Mouse (Mus musculus) layer of hippocampus, adult 9-10 months (tissue): ENCODE data around the gene Hoxa10.

Source experiments
- DNase-seq: peaks from one replicate; pipeline ENCODE4 v3.0.0; 2022; ENCODE audit warnings: low spot score

The Hoxa10 gene

GRCm38 (mm10) chr6:52240389-52241000 lies at the start of gene Hoxa10:
Gene Hoxa10 (minus strand): TSS chr6:52240854.
- no peak for DNase-seq

- DNase-seq: no peak
Measured at GRCm38 (mm10) chr6:52290186-52290585, 49.5 kb upstream of the Hoxa10 start.

GRCm38 (mm10) chr6:52283896-52284295 lies 43.2 kb upstream of the Hoxa10 start:
- DNase-seq: no peak

GRCm38 (mm10) chr6:52281084-52281483 lies 40.4 kb upstream of the Hoxa10 start:
- DNase-seq: no peak

- no peak for DNase-seq
Measured at GRCm38 (mm10) chr6:52276920-52277319, 36.3 kb upstream of the Hoxa10 start.

GRCm38 (mm10) chr6:52276382-52276781 lies 35.7 kb upstream of the Hoxa10 start:
- no peak for DNase-seq

GRCm38 (mm10) chr6:52275563-52276280 lies 35.1 kb upstream of the Hoxa10 start:
- DNase-seq: no peak

- DNase-seq: no peak
Measured at GRCm38 (mm10) chr6:52274576-52274975, 33.9 kb upstream of the Hoxa10 start.

GRCm38 (mm10) chr6:52273656-52274280 lies 33.1 kb upstream of the Hoxa10 start:
- DNase-seq: no peak

GRCm38 (mm10) chr6:52272766-52273655 lies 32.4 kb upstream of the Hoxa10 start:
- DNase-seq: no peak

GRCm38 (mm10) chr6:52270494-52271480 lies 30.1 kb upstream of the Hoxa10 start:
- DNase-seq: peak; percentile 44

- no peak for DNase-seq
Measured at GRCm38 (mm10) chr6:52268756-52269155, 28.1 kb upstream of the Hoxa10 start.

GRCm38 (mm10) chr6:52268341-52268740 lies 27.7 kb upstream of the Hoxa10 start:
- no peak for DNase-seq

GRCm38 (mm10) chr6:52267691-52268090 lies 27.0 kb upstream of the Hoxa10 start:
- DNase-seq: no peak

GRCm38 (mm10) chr6:52267221-52267620 lies 26.6 kb upstream of the Hoxa10 start:
- DNase-seq: no peak

- no peak for DNase-seq
Measured at GRCm38 (mm10) chr6:52266666-52266985, 26.0 kb upstream of the Hoxa10 start.

GRCm38 (mm10) chr6:52265913-52266665 lies 25.4 kb upstream of the Hoxa10 start:
- DNase-seq: no peak

GRCm38 (mm10) chr6:52265306-52265912 lies 24.8 kb upstream of the Hoxa10 start:
- DNase-seq: no peak

GRCm38 (mm10) chr6:52264106-52264790 lies 23.6 kb upstream of the Hoxa10 start:
- DNase-seq: no peak

GRCm38 (mm10) chr6:52263321-52263585 lies 22.6 kb upstream of the Hoxa10 start:
- no peak for DNase-seq
